Mouse (Mus musculus): ENCODE measurements around the gene Gm47289. TPM values are rescaled to one million over a fixed set of nuclear protein-coding genes. Genes with fewer than 3 reads are reported as not detected.

Gm47289 gene
- polyA plus RNA-seq, 1 experiment from 2014 or later, result not detected

- WGBS, result 95% methylated on average over 2 of the region's 2 CpGs
- Histone ChIP-seq H3K4me1 (replicated peaks) (no peaks in the 10 kb centered on the region), H3K4me3 (no peak overlapping the region), H3K9me3 (no peaks in the 10 kb centered on the region; the same call in 1 of the 2 replicates), H3K9ac (no peak overlapping the region), H3K27me3 (no peaks in the 10 kb centered on the region), H3K36me3 (no peaks in the 10 kb centered on the region), H3K27ac (no peak overlapping the region), H3K4me2 (no peak overlapping the region)
- no peak for ATAC-seq (ENCODE audit: low FRiP score)
Observed at GRCm38 (mm10) chr9:119167608-119168007, 8.6 kb downstream of the Gm47289 start.

- 92% methylated on average over 11 of the region's 11 CpGs for WGBS
- Histone ChIP-seq H3K36me3 (no peaks in the 10 kb centered on the region), H3K27ac (no peak overlapping the region), H3K4me2 (no peak overlapping the region), H3K4me3 (no peak overlapping the region), H3K4me1 (replicated peaks) (no peaks in the 10 kb centered on the region), H3K9ac (no peak overlapping the region), H3K27me3 (no peaks in the 10 kb centered on the region), H3K9me3 (no peaks in the 10 kb centered on the region)
- no peak for ATAC-seq (ENCODE audit: low FRiP score)
Observed at GRCm38 (mm10) chr9:119179292-119179691, 20.3 kb downstream of the Gm47289 start.

GRCm38 (mm10) chr9:119181241-119181728, 22.3 kb downstream of the Gm47289 start:
- ATAC-seq (ENCODE audit: low FRiP score), result no peak
- 52% methylated on average over 3 of the region's 3 CpGs for WGBS
- H3K9me3 ChIP-seq, result no peaks in the 10 kb centered on the region

GRCm38 (mm10) chr9:119192202-119192990, 33.4 kb downstream of the Gm47289 start:
- Histone ChIP-seq H3K27me3 (no peaks in the 10 kb centered on the region), H3K36me3 (no peaks in the 10 kb centered on the region), H3K27ac (no peak overlapping the region), H3K4me2 (no peak overlapping the region), H3K9me3 (no peaks in the 10 kb centered on the region), H3K4me1 (replicated peaks) (no peaks in the 10 kb centered on the region), H3K4me3 (no peak overlapping the region), H3K9ac (no peak overlapping the region)
- 40% methylated on average over 11 of the region's 11 CpGs for WGBS
- ATAC-seq (ENCODE audit: low FRiP score), result no peak

More at GRCm38 (mm10) chr9:119181241-119181728, 22.3 kb downstream of the Gm47289 start:
- H3K27me3 ChIP-seq, result no peaks in the 10 kb centered on the region
- H3K9ac ChIP-seq, result no peak overlapping the region
- no peaks in the 10 kb centered on the region for H3K4me1 ChIP-seq (replicated peaks)
- H3K36me3 ChIP-seq, result no peaks in the 10 kb centered on the region
- H3K4me3 ChIP-seq, result no peak overlapping the region
- no peak overlapping the region for H3K4me2 ChIP-seq
- no peak overlapping the region for H3K27ac ChIP-seq

- Histone ChIP-seq H3K36me3 (no peaks in the 10 kb centered on the region), H3K4me3 (no peak overlapping the region), H3K4me1 (replicated peaks) (no peaks in the 10 kb centered on the region), H3K27me3 (no peaks in the 10 kb centered on the region), H3K4me2 (no peak overlapping the region), H3K9me3 (peaks cover 11% of the 10 kb centered on the region; the same call in 1 of the 2 replicates), H3K9ac (no peak overlapping the region), H3K27ac (no peak overlapping the region)
- 87% methylated on average over 10 of the region's 10 CpGs for WGBS
- ATAC-seq (ENCODE audit: low FRiP score), result no peak
Observed at GRCm38 (mm10) chr9:119199151-119199861, 40.3 kb downstream of the Gm47289 start.

GRCm38 (mm10) chr9:119201653-119202052, 42.7 kb downstream of the Gm47289 start:
- H3K4me2 ChIP-seq, result no peak overlapping the region
- H3K27ac ChIP-seq, result no peak overlapping the region
- 90% methylated on average over 5 of the region's 5 CpGs for WGBS
- H3K4me1 ChIP-seq (replicated peaks), result no peaks in the 10 kb centered on the region
- H3K4me3 ChIP-seq, result no peak overlapping the region
- no peaks in the 10 kb centered on the region for H3K27me3 ChIP-seq
- no peaks in the 10 kb centered on the region for H3K36me3 ChIP-seq
- ATAC-seq (ENCODE audit: low FRiP score), result no peak
- H3K9me3 ChIP-seq, result peaks cover 16% of the 10 kb centered on the region; the same call in 1 of the 2 replicates
- H3K9ac ChIP-seq, result no peak overlapping the region

- Histone ChIP-seq H3K4me3 (no peak overlapping the region), H3K9me3 (peaks cover 16% of the 10 kb centered on the region; the same call in 1 of the 2 replicates), H3K4me1 (replicated peaks) (no peaks in the 10 kb centered on the region), H3K27me3 (no peaks in the 10 kb centered on the region), H3K36me3 (no peaks in the 10 kb centered on the region), H3K9ac (no peak overlapping the region), H3K4me2 (no peak overlapping the region), H3K27ac (no peak overlapping the region)
- no peak for ATAC-seq (ENCODE audit: low FRiP score)
- 98% methylated on average over 9 of the region's 9 CpGs for WGBS
Observed at GRCm38 (mm10) chr9:119203617-119204016, 44.7 kb downstream of the Gm47289 start.

- Histone ChIP-seq H3K4me2 (no peak overlapping the region), H3K4me3 (no peak overlapping the region), H3K27me3 (no peaks in the 10 kb centered on the region), H3K36me3 (no peaks in the 10 kb centered on the region), H3K27ac (no peak overlapping the region), H3K9me3 (peaks cover 16% of the 10 kb centered on the region; the same call in 1 of the 2 replicates), H3K9ac (no peak overlapping the region), H3K4me1 (replicated peaks) (no peaks in the 10 kb centered on the region)
- no peak for ATAC-seq (ENCODE audit: low FRiP score)
- WGBS, result 90% methylated on average over 5 of the region's 5 CpGs
Observed at GRCm38 (mm10) chr9:119205756-119206155, 46.8 kb downstream of the Gm47289 start.

GRCm38 (mm10) chr9:119206666-119207065, 47.7 kb downstream of the Gm47289 start:
- Histone ChIP-seq H3K9ac (no peak overlapping the region), H3K4me1 (replicated peaks) (no peaks in the 10 kb centered on the region), H3K9me3 (peaks cover 16% of the 10 kb centered on the region; the same call in 1 of the 2 replicates), H3K4me3 (no peak overlapping the region), H3K4me2 (no peak overlapping the region), H3K27ac (no peak overlapping the region), H3K36me3 (no peaks in the 10 kb centered on the region), H3K27me3 (no peaks in the 10 kb centered on the region)
- no peak for ATAC-seq (ENCODE audit: low FRiP score)
- 82% methylated on average over 2 of the region's 2 CpGs for WGBS

GRCm38 (mm10) chr9:119207113-119207512, 48.2 kb downstream of the Gm47289 start:
- WGBS, result 80% methylated on average over 4 of the region's 4 CpGs
- H3K9ac ChIP-seq, result no peak overlapping the region
- H3K4me1 ChIP-seq (replicated peaks), result no peaks in the 10 kb centered on the region
- H3K27me3 ChIP-seq, result no peaks in the 10 kb centered on the region
- H3K4me3 ChIP-seq, result no peak overlapping the region
- ATAC-seq (ENCODE audit: low FRiP score), result no peak
- peaks cover 16% of the 10 kb centered on the region; the same call in 1 of the 2 replicates for H3K9me3 ChIP-seq
- no peak overlapping the region for H3K4me2 ChIP-seq
- no peaks in the 10 kb centered on the region for H3K36me3 ChIP-seq
- no peak overlapping the region for H3K27ac ChIP-seq

GRCm38 (mm10) chr9:119208998-119209397, 50.0 kb downstream of the Gm47289 start, which contains the start of gene Slc22a13:
TSS of gene Slc22a13 (minus strand) at chr9:119209098.
- H3K4me3 ChIP-seq, result no peak within 1 kb of the TSS
- no peak within 1 kb of the TSS for H3K27ac ChIP-seq
- no peaks in the 10 kb centered on the region for H3K27me3 ChIP-seq
- no peak within 1 kb of the TSS for H3K4me2 ChIP-seq
- ATAC-seq (ENCODE audit: low FRiP score), result no peak
- peaks cover 8% of the 10 kb centered on the region; the same call in 1 of the 2 replicates for H3K9me3 ChIP-seq
- H3K4me1 ChIP-seq (replicated peaks), result no peaks in the 10 kb centered on the region
- H3K36me3 ChIP-seq, result no peaks in the 10 kb centered on the region
- H3K9ac ChIP-seq, result no peak within 1 kb of the TSS
- WGBS, result 94% methylated on average over 4 of the region's 4 CpGs

Measured in hindbrain, embryonic 13.5 days (tissue).